Mouse (Mus musculus) cerebellum, adult 8-10 months (tissue): ENCODE data around the gene Kat5.

ENCODE experiments used
- DNase-seq: peaks from one replicate; pipeline ENCODE4 v3.0.0; 2022

Gene Kat5

GRCm38 (mm10) chr19:5625311-5625710 is 15.3 kb upstream of the Kat5 start:
- no peak for DNase-seq

GRCm38 (mm10) chr19:5621884-5622283 is 11.8 kb upstream of the Kat5 start:
- DNase-seq: no peak

GRCm38 (mm10) chr19:5620007-5620406 is 10.0 kb upstream of the Kat5 start:
- no peak for DNase-seq

GRCm38 (mm10) chr19:5614953-5615352 is 4.9 kb upstream of the Kat5 start:
- DNase-seq: no peak

GRCm38 (mm10) chr19:5612762-5613411 is 2.9 kb upstream of the Kat5 start:
- DNase-seq: no peak

GRCm38 (mm10) chr19:5611973-5612372 is 1.9 kb upstream of the Kat5 start:
- no peak for DNase-seq

- no peak for DNase-seq
These were observed 878 bp downstream of the Kat5 start for GRCm38 (mm10) chr19:5609171-5609546.

GRCm38 (mm10) chr19:5608707-5609106 is 1.3 kb downstream of the Kat5 start:
- DNase-seq: no peak

- no peak for DNase-seq
These were observed 2.2 kb downstream of the Kat5 start for GRCm38 (mm10) chr19:5607705-5608410.

GRCm38 (mm10) chr19:5606196-5606595 is 3.8 kb downstream of the Kat5 start:
- DNase-seq: no peak

- no peak for DNase-seq
These were observed 4.9 kb downstream of the Kat5 start for GRCm38 (mm10) chr19:5605126-5605525.

GRCm38 (mm10) chr19:5603664-5604063 is 6.4 kb downstream of the Kat5 start:
- DNase-seq: no peak

GRCm38 (mm10) chr19:5601752-5602541 is 8.1 kb downstream of the Kat5 start, which contains the start of gene Rnaseh2c:
Gene Rnaseh2c, plus strand, starts transcription at chr19:5601873.
- peak; percentile 74 for DNase-seq

- no peak for DNase-seq
These were observed 10.8 kb downstream of the Kat5 start for GRCm38 (mm10) chr19:5599224-5599623.

- DNase-seq: no peak
These were observed 18.1 kb downstream of the Kat5 start for GRCm38 (mm10) chr19:5591888-5592287.

GRCm38 (mm10) chr19:5589159-5589558 is 20.9 kb downstream of the Kat5 start:
- no peak for DNase-seq

GRCm38 (mm10) chr19:5581995-5582394 is 28.0 kb downstream of the Kat5 start:
- no peak for DNase-seq

- no peak for DNase-seq
These were observed 29.3 kb downstream of the Kat5 start for GRCm38 (mm10) chr19:5580776-5581175.

- DNase-seq: no peak
These were observed 30.1 kb downstream of the Kat5 start for GRCm38 (mm10) chr19:5579971-5580370.

GRCm38 (mm10) chr19:5575336-5575735 is 34.7 kb downstream of the Kat5 start:
- DNase-seq: no peak

GRCm38 (mm10) chr19:5572331-5573125 is 37.5 kb downstream of the Kat5 start:
- no peak for DNase-seq

- DNase-seq: no peak
These were observed 38.2 kb downstream of the Kat5 start for GRCm38 (mm10) chr19:5571831-5572230.
